Mouse (Mus musculus) cerebellum, adult 2 months (tissue): Measurements from ENCODE around the gene Scarb2.

Source experiments
- CTCF ChIP-seq: fragments of 200-500 bp; IDR thresholded peaks from 2 replicates; pipeline ENCODE4 v1.5.1; 2011; ENCODE audit warnings: low read depth, mild to moderate bottlenecking, control low read depth, low read length, moderate library complexity, borderline replicate concordance; ENCODE audit not compliant: insufficient read depth
- POLR2A ChIP-seq: fragments of 200-500 bp; IDR thresholded peaks from 2 replicates; pipeline ENCODE4 v1.6.1; 2011; ENCODE audit warnings: low read length, control low read depth, borderline replicate concordance; ENCODE audit not compliant: insufficient read depth

DNA sequence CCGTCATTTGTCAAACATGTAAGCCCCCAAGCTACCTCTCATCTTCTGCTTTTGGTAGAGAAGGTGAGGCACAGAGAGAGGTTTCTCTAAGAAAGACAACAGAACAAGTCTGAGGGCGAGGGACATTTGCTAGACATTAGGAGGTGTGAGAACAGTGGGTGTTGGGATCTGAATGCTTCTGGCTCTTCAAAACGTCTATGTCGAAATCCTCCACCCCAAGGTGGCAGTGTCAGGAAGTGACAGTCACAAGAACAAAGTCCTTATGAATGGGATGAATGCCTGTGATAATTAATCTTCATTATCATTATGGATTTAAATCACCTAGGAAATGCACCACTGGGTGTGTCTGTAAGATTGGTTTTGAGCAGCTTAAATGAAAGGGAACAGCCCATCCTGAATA, 11.3 kb downstream of the Scarb2 start:
- TF ChIP-seq CTCF (no peak), POLR2A (no peak)
